Mouse (Mus musculus) midbrain, postnatal 0 days (tissue): ENCODE results near the gene Tbc1d16. TPM values are rescaled to one million over a fixed set of nuclear protein-coding genes. Genes with fewer than 3 reads are reported as not detected.
"Not testable (repeated sequence)": the region's sequence is repeated elsewhere in the genome, so short reads cannot be mapped to it uniquely, and the experiment has no call there.

ENCODE experiments used
- ATAC-seq: fragments of 200-750 bp; cut with Nextera tagmentation; 2 replicates; pipeline ENCODE4 v1.8.0; 2017; ENCODE audit warnings: moderate number of reproducible peaks, mild to moderate bottlenecking, moderate TSS enrichment, moderate library complexity; ENCODE audit not compliant: low FRiP score
- DNase-seq: peaks from one replicate; pipeline ENCODE4 v3.0.0-alpha.2; 2015; ENCODE audit warnings: low spot score
- H3K27ac ChIP-seq: fragments of 300-500 bp; sonication (generic); 2 replicates; pipeline ENCODE4 v1.5.1; 2014; ENCODE audit warnings: low read depth, mild to moderate bottlenecking, low read length, mixed read lengths
- H3K27me3 ChIP-seq: fragments of 300-500 bp; sonication (generic); 2 replicates; pipeline ENCODE4 v1.6.1; 2014; ENCODE audit warnings: low read length, control low read depth, mixed read lengths; ENCODE audit not compliant: insufficient read depth
- H3K36me3 ChIP-seq: fragments of 300-500 bp; sonication (generic); 2 replicates; pipeline ENCODE4 v1.6.1; 2014; ENCODE audit warnings: low read length, control low read depth, mixed read lengths; ENCODE audit not compliant: insufficient read depth
- H3K4me1 ChIP-seq: fragments of 300-500 bp; sonication (generic); 2 replicates; pipeline ENCODE4 v1.6.1; 2014; ENCODE audit warnings: mild to moderate bottlenecking, control low read depth, antibody characterized with exemption, low read length, mixed read lengths; ENCODE audit not compliant: insufficient read depth
- H3K4me2 ChIP-seq: fragments of 300-500 bp; sonication (generic); 2 replicates; pipeline ENCODE4 v1.6.1; 2014; ENCODE audit warnings: low read depth, mild to moderate bottlenecking, low read length, mixed read lengths; ENCODE audit not compliant: poor library complexity, severe bottlenecking
- H3K4me3 ChIP-seq: fragments of 300-500 bp; sonication (generic); 2 replicates; pipeline ENCODE4 v1.5.1; 2014; ENCODE audit warnings: low read depth, mild to moderate bottlenecking, low read length, moderate library complexity
- H3K9ac ChIP-seq: fragments of 300-500 bp; sonication (generic); replicated peaks from 2 replicates; pipeline ENCODE4 v1.6.1; 2014; ENCODE audit warnings: mild to moderate bottlenecking, low read length, moderate library complexity, mixed read lengths; ENCODE audit not compliant: poor library complexity, severe bottlenecking
- H3K9me3 ChIP-seq: fragments of 300-500 bp; sonication (generic); 2 replicates; pipeline ENCODE4 v1.6.1; 2016; ENCODE audit warnings: low read length, control low read depth
- CTCF ChIP-seq: IDR thresholded peaks from 2 replicates; pipeline ENCODE4 v1.5.1; 2016; ENCODE audit warnings: antibody characterized with exemption, mild to moderate bottlenecking
- WGBS: fragments of 180-500 bp; shearing (Covaris S2); extraction: QIAGEN DNeasy Blood & Tissue Kit; methylation state at CpG from one replicate; pipeline ENCODE4 v1.1.7; 2014; 5-methylcytosine and 5-hydroxymethylcytosine counted together
- polyA plus RNA-seq: library from polyadenylated mRNA; unstranded; fragments of >200 nt; fragmentation: Nextera tagmentation; extraction: Ambion mirVana; gene quantifications from 2 replicates; pipeline ENCODE4 v1.2.1, GENCODE M21; 2015
- total RNA-seq: library from RNA; depleted of rRNA; stranded (reverse); fragments of >200 nt; gene quantifications from 2 replicates; pipeline ENCODE4 v1.2.3, GENCODE M21; 2014; rRNA removed

Gene Tbc1d16
- total RNA-seq = 152 and 156 TPM in 2 replicates
- polyA plus RNA-seq = 43.1 and 43.5 TPM in 2 replicates

GRCm38 (mm10) chr11:119228091-119228781 lies at the start of gene Tbc1d16, which contains the start of gene Ccdc40:
Tbc1d16 (minus strand) TSS chr11:119228499.
Ccdc40 (plus strand) TSS chr11:119228572.
- no peaks in the 10 kb centered on the region for H3K36me3 ChIP-seq
- H3K9me3 ChIP-seq = no peaks in the 10 kb centered on the region
- peak within 1 kb of the TSS; percentile 68 for H3K4me3 ChIP-seq
- H3K9ac ChIP-seq = peak within 1 kb of the TSS; percentile 77
- peak within 1 kb of the TSS; percentile 93 for H3K4me2 ChIP-seq
- DNase-seq (peak; percentile 80), ATAC-seq (peak; percentile 84)
- H3K4me1 ChIP-seq = peaks cover 22% of the 10 kb centered on the region
- peak within 1 kb of the TSS; percentile 71 for H3K27ac ChIP-seq
- no peak for TF ChIP-seq CTCF
- WGBS = 1% methylated on average over 57 of the region's 66 CpGs
- no peaks in the 10 kb centered on the region for H3K27me3 ChIP-seq

GRCm38 (mm10) chr11:119273186-119273930 lies 45.1 kb upstream of the Tbc1d16 start:
- H3K4me3 ChIP-seq = no peak overlapping the region
- DNase-seq = no peak
- no peak overlapping the region for H3K27ac ChIP-seq
- peak; percentile 49 for TF ChIP-seq CTCF
- H3K4me2 ChIP-seq = no peak overlapping the region
- H3K9ac ChIP-seq = no peak overlapping the region
- peaks cover 39% of the 10 kb centered on the region for H3K36me3 ChIP-seq
- no peak for ATAC-seq
- WGBS = 86% methylated on average over 8 of the region's 8 CpGs
- H3K9me3 ChIP-seq = no peaks in the 10 kb centered on the region
- peaks cover 7% of the 10 kb centered on the region for H3K4me1 ChIP-seq
- no peaks in the 10 kb centered on the region for H3K27me3 ChIP-seq

- not testable (repeated sequence) for H3K9me3 ChIP-seq, H3K4me3 ChIP-seq, H3K9ac ChIP-seq, H3K27me3 ChIP-seq, ATAC-seq, H3K4me2 ChIP-seq, DNase-seq, H3K4me1 ChIP-seq, H3K27ac ChIP-seq
- TF ChIP-seq CTCF = peak; percentile 68
- 71% methylated on average over 3 of the region's 3 CpGs for WGBS
- H3K36me3 ChIP-seq = peaks cover 32% of the 10 kb centered on the region
Measured at GRCm38 (mm10) chr11:119272492-119272891, 44.2 kb upstream of the Tbc1d16 start.

- peaks cover 16% of the 10 kb centered on the region for H3K36me3 ChIP-seq
- ATAC-seq = no peak
- no peaks in the 10 kb centered on the region for H3K9me3 ChIP-seq
- H3K4me2 ChIP-seq = peak overlapping the region; percentile 64
- peak overlapping the region; percentile 64 for H3K9ac ChIP-seq
- no peak for TF ChIP-seq CTCF
- 64% methylated on average over 16 of the region's 16 CpGs for WGBS
- peak; percentile 38 for DNase-seq
- H3K4me3 ChIP-seq = peak overlapping the region; percentile 52
- H3K27ac ChIP-seq = 0 out of 2 replicates have a peak overlapping the region, but pooled peaks have one; percentile 55
- no peaks in the 10 kb centered on the region for H3K27me3 ChIP-seq
- H3K4me1 ChIP-seq = peaks cover 7% of the 10 kb centered on the region
Measured at GRCm38 (mm10) chr11:119268557-119269195, 40.4 kb upstream of the Tbc1d16 start.

- H3K36me3 ChIP-seq = peaks cover 16% of the 10 kb centered on the region
- no peaks in the 10 kb centered on the region for H3K9me3 ChIP-seq
- WGBS = 3% methylated on average over 52 of the region's 52 CpGs
- H3K4me3 ChIP-seq = peak within 1 kb of the TSS; percentile 52
- peak within 1 kb of the TSS; percentile 57 for H3K27ac ChIP-seq
- DNase-seq = peak; percentile 96
- H3K9ac ChIP-seq = peak within 1 kb of the TSS; percentile 64
- peak; percentile 87 for ATAC-seq
- H3K4me1 ChIP-seq = peaks cover 7% of the 10 kb centered on the region
- H3K27me3 ChIP-seq = no peaks in the 10 kb centered on the region
- peak; percentile 100 for TF ChIP-seq CTCF
- H3K4me2 ChIP-seq = peak within 1 kb of the TSS; percentile 64
Measured at GRCm38 (mm10) chr11:119267768-119268556, 39.7 kb upstream of the Tbc1d16 start, which contains the start of gene Gaa. Gaa (plus strand) TSS chr11:119267887.
